Mouse (Mus musculus): ENCODE data around the gene Kat14. TPM values are rescaled to one million over a fixed set of nuclear protein-coding genes. Genes with fewer than 3 reads are reported as not detected.

The Kat14 gene
- total and polyA plus RNA-seq, 3 experiments: 25.9 to 52.9 TPM; not detected in 1

- Histone ChIP-seq H3K79me2 (ENCODE audit: control insufficient read depth, insufficient read depth, low read length, poor library complexity) (no peaks in the 10 kb centered on the region), H3K36me3 (ENCODE audit: control insufficient read depth in 1 of 2, insufficient read depth in 2 of 2, low read length in 2 of 2) (no peaks in the 10 kb centered on the region), H3K9me3 (replicated peaks; ENCODE audit: insufficient read depth, low read length) (no peaks in the 10 kb centered on the region), H3K27ac (ENCODE audit: control insufficient read depth, low read depth, low read length) (no peak within 1 kb of the TSS), H3K9ac (ENCODE audit: control insufficient read depth, low read depth, low read length, poor library complexity, severe bottlenecking) (no peak within 1 kb of the TSS), H3K27me3 (ENCODE audit: control insufficient read depth in 1 of 2, insufficient read depth in 2 of 2, low read length in 2 of 2) (peaks cover 0 to 2% of the 10 kb centered on the region in 2 experiments; a peak in 1 of 4 replicates), H3K4me3 (ENCODE audit: control insufficient read depth in 1 of 2, insufficient read depth in 1 of 2, low read depth in 2 of 2, low read length in 2 of 2) (no peak within 1 kb of the TSS), H3K4me1 (ENCODE audit: control insufficient read depth in 1 of 2, insufficient read depth in 2 of 2, low read length in 2 of 2) (no peaks in the 10 kb centered on the region; a peak in 1 of 4 replicates)
- no peak for TF ChIP-seq EP300 (IDR thresholded peaks at IDR 0.05; ENCODE audit: low read depth in 1 of 2, low read length in 2 of 2)
- TF ChIP-seq NELFE (IDR thresholded peaks at IDR 0.05; ENCODE audit: low read depth, low read length): no peak
- no peak for TF ChIP-seq CHD1 (IDR thresholded peaks at IDR 0.05; ENCODE audit: low read depth, low read length)
- TF ChIP-seq POLR2A (IDR thresholded peaks at IDR 0.05; ENCODE audit: control insufficient read depth in 1 of 2, insufficient read depth in 1 of 2, low read depth in 1 of 2, low read length in 2 of 2, poor library complexity in 1 of 2): no peak
- no peak for TF ChIP-seq E2F4 (IDR thresholded peaks at IDR 0.05; ENCODE audit: borderline replicate concordance, low read depth, low read length)
- no peak for TF ChIP-seq ZC3H11A (IDR thresholded peaks at IDR 0.05; ENCODE audit: low read depth, low read length)
- TF ChIP-seq RCOR1 (IDR thresholded peaks at IDR 0.05; ENCODE audit: low read depth, low read length): no peak
- TF ChIP-seq TAL1 (IDR thresholded peaks at IDR 0.05; ENCODE audit: low read length): no peak
- TF ChIP-seq MYB (IDR thresholded peaks at IDR 0.05; ENCODE audit: low read depth, low read length): no peak
- TF ChIP-seq MEF2A (IDR thresholded peaks at IDR 0.05; ENCODE audit: extremely low read depth, insufficient replicate concordance, low read depth, low read length, poor library complexity, severe bottlenecking): no peak
- no peak for TF ChIP-seq GATA1 (IDR thresholded peaks at IDR 0.05; ENCODE audit: low read depth, low read length)
- no peak for TF ChIP-seq USF2 (IDR thresholded peaks at IDR 0.05; ENCODE audit: borderline replicate concordance in 1 of 2, insufficient read depth in 1 of 2, low read depth in 1 of 2, low read length in 2 of 2)
- no peak for TF ChIP-seq NRF1 (IDR thresholded peaks at IDR 0.05; ENCODE audit: insufficient read depth, low read depth, low read length, poor library complexity, severe bottlenecking)
- no peak for TF ChIP-seq ETS1 (IDR thresholded peaks at IDR 0.05; ENCODE audit: low read depth, low read length)
- TF ChIP-seq JUND (IDR thresholded peaks at IDR 0.05; ENCODE audit: low read depth, low read length): no peak
- no peak for TF ChIP-seq RAD21 (IDR thresholded peaks at IDR 0.05; ENCODE audit: low read depth, low read length)
- DNase-seq (ENCODE audit: low read depth, low spot score): no peak
Measured at GRCm38 (mm10) chr2:144331401-144332302, 37.1 kb upstream of the Kat14 start, which contains the start of gene Ovol2. TSS of gene Ovol2 (minus strand) at chr2:144332146.

GRCm38 (mm10) chr2:144332486-144332885 lies 36.3 kb upstream of the Kat14 start:
- Histone ChIP-seq H3K27me3 (ENCODE audit: control insufficient read depth in 1 of 2, insufficient read depth in 2 of 2, low read length in 2 of 2) (peaks cover 0 to 2% of the 10 kb centered on the region in 2 experiments; a peak in 1 of 4 replicates), H3K4me3 (ENCODE audit: control insufficient read depth in 1 of 2, insufficient read depth in 1 of 2, low read depth in 2 of 2, low read length in 2 of 2) (no peak overlapping the region), H3K79me2 (ENCODE audit: control insufficient read depth, insufficient read depth, low read length, poor library complexity) (no peaks in the 10 kb centered on the region), H3K36me3 (ENCODE audit: control insufficient read depth in 1 of 2, insufficient read depth in 2 of 2, low read length in 2 of 2) (no peaks in the 10 kb centered on the region), H3K4me1 (ENCODE audit: control insufficient read depth in 1 of 2, insufficient read depth in 2 of 2, low read length in 2 of 2) (peaks cover 0 to 2% of the 10 kb centered on the region in 2 experiments; a peak in 1 of 4 replicates), H3K9ac (ENCODE audit: control insufficient read depth, low read depth, low read length, poor library complexity, severe bottlenecking) (no peak overlapping the region), H3K9me3 (replicated peaks; ENCODE audit: insufficient read depth, low read length) (no peaks in the 10 kb centered on the region), H3K27ac (ENCODE audit: control insufficient read depth, low read depth, low read length) (no peak overlapping the region)
- TF ChIP-seq ZNF384 (IDR thresholded peaks at IDR 0.05; ENCODE audit: low read depth, low read length) (no peak), USF2 (IDR thresholded peaks at IDR 0.05; ENCODE audit: borderline replicate concordance in 1 of 2, insufficient read depth in 1 of 2, low read depth in 1 of 2, low read length in 2 of 2) (no peak), POLR2AphosphoS5 (IDR thresholded peaks at IDR 0.05; ENCODE audit: borderline replicate concordance, low read depth, low read length) (no peak), NRF1 (IDR thresholded peaks at IDR 0.05; ENCODE audit: insufficient read depth, low read depth, low read length, poor library complexity, severe bottlenecking) (no peak)
- no peak for DNase-seq (ENCODE audit: low read depth, low spot score)
